Mouse (Mus musculus): Measurements from ENCODE around the gene Prr14.
"Not testable (repeated sequence)": the region's sequence is repeated elsewhere in the genome, so short reads cannot be mapped to it uniquely, and the experiment has no call there.

Prr14 gene

GRCm38 (mm10) chr7:127471646-127472010, 12.2 kb downstream of the Prr14 start:
- DNase-seq (ENCODE audit: low read depth, low spot score), result no peak

DNA sequence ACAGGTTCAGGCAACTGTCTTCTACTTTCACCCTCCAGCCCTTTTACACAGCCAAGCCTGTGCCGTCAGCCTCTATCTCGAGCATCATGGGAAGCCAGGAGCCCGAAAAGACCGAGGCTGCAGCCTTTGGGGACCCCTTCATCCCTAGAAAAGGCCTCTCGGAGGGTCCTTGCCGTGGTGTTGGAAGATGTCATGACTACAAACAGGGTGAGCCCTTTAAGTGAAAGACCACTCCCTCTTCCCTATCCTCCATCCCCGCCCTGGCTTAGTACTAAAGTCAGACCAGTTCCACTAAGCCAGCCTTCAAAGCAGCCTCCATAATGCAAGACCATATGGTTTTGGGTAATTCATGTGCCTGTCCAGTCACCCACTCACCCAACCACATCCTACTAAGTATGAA, 12.6 kb downstream of the Prr14 start:
- no peak for DNase-seq (ENCODE audit: low read depth, low spot score)

GRCm38 (mm10) chr7:127473705-127474104, 14.3 kb downstream of the Prr14 start:
- no peak for DNase-seq (ENCODE audit: low read depth, low spot score)

GRCm38 (mm10) chr7:127474378-127475070, 15.1 kb downstream of the Prr14 start:
- DNase-seq (ENCODE audit: low read depth, low spot score), result no peak

GRCm38 (mm10) chr7:127475186-127475740, 15.9 kb downstream of the Prr14 start:
- DNase-seq (ENCODE audit: low read depth, low spot score), result no peak

- DNase-seq (ENCODE audit: low read depth, low spot score), result no peak
Observed at GRCm38 (mm10) chr7:127476336-127476735, 16.9 kb downstream of the Prr14 start.

GRCm38 (mm10) chr7:127476855-127477254, 17.4 kb downstream of the Prr14 start:
- DNase-seq (ENCODE audit: low read depth, low spot score), result no peak

DNA sequence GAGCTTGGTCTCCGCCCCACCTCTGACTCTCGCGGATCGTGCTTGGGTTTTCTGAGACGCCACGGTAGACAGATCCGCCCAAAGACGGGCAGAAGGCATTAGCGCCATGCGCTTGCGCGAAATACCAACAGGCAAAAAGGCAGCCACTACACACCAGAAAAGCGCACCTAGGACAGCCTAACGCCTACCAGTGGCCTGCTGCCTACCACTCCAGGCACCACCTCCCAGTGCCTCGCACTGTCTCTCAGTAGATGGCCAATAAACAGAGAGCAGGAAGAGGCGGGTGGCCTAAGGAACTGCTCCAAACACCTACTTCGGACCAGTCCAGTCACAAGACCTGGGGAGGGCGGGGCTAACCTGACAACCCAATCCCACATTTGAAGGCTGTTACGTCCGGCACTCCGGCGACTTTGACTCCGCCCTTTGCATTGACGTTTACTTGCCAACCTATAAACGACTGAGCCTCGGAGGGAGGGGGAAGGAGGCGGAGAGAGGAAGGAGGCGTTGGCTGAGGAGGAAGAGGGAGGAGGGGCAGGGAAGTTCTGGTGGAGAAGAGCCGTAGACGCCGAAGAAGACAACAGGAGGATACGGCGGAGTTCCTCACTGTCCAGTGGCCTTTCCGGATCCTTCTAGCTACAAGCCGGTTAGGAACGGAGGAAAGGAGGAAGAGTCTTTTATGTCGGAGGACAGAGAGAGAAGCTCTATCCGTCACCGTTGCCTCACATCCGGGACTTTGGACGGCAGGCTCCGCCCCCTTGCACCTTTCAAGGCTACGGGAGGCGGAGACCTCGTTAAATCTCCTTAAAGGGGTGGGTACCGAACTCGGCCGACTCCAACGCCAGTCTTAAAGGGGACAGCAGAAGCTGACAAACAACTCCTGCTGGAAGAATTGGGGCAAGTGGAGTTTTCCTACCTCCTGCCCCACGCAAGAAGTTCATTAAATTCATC, 18.6 kb downstream of the Prr14 start:
- DNase-seq (ENCODE audit: low read depth, low spot score), result peak; percentile 99

GRCm38 (mm10) chr7:127478635-127479317, 19.4 kb downstream of the Prr14 start, which contains the start of gene Fbrs:
TSS of gene Fbrs (plus strand) at chr7:127479199.
- DNase-seq (ENCODE audit: low read depth, low spot score), result peak; percentile 96

DNA sequence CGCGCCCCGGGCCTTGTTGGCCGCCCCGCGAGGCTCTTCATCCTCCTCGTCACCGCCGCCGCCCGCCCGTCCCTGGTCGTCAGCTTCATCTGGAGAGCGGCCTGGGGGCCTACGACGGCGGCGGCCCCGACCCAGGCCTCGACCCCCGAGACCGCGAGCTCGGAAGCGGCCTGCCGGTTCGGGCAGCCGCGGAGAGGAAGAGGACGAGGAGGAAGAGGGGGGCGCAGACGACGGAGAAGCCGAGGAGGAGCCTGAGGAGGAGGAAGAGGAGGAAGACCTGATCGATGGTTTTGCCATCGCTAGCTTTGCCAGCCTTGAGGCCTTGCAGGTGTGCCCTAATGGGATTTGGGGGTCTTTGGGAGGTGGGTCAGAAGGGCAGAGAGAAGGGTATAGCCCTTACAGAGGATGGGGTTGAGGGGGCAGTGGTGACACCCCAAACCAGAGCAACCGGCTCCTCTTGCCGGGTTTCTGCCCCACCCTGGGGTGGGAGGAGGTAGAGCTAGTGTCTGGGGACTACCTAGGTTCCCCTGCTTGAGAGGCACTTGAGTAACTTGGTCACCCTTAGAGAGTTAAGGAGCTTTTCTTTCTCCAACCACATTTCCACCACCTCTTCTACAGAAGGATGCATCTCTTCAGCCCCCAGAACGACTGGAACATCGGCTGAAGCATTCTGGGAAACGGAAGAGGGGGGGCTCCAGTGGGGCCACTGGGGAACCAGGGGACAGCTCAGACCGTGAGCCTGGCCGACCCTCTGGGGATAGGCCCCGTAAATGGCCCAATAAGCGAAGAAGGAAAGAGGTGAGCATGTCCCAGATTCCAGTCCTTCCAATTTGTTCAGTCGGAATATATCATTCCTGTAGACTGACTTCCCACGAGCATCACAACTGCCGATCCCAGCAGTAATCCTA, 20.2 kb downstream of the Prr14 start:
- DNase-seq (ENCODE audit: low read depth, low spot score), result no peak

GRCm38 (mm10) chr7:127480321-127480720, 20.9 kb downstream of the Prr14 start:
- no peak for DNase-seq (ENCODE audit: low read depth, low spot score)

- no peak for DNase-seq (ENCODE audit: low read depth, low spot score)
Observed at GRCm38 (mm10) chr7:127485416-127485815, 26.0 kb downstream of the Prr14 start.

- not testable (repeated sequence) for DNase-seq (ENCODE audit: low read depth, low spot score)
Observed at GRCm38 (mm10) chr7:127488364-127488763, 29.0 kb downstream of the Prr14 start.

- no peak for DNase-seq (ENCODE audit: low read depth, low spot score)
Observed at GRCm38 (mm10) chr7:127489982-127490381, 30.6 kb downstream of the Prr14 start.

DNA sequence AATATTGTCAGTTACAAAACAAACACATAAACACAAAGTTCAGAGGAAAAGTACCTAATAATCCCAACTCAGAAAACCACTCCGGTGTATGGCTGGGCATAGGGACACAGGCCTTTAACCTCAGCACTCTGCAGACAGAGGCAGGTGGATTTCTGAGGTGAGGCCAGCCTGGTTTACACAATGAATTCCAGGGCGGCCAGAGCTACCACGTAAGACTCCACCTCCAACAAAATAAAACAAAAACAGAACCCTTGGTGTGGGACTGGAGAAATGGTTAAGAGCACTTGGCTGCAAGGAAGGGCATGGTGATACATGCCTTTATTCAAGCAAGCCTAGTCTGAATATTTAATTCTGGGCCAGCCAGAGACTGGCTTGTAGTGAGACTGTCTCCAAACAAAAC, 32.4 kb downstream of the Prr14 start:
- no peak for DNase-seq (ENCODE audit: low read depth, low spot score)

DNA sequence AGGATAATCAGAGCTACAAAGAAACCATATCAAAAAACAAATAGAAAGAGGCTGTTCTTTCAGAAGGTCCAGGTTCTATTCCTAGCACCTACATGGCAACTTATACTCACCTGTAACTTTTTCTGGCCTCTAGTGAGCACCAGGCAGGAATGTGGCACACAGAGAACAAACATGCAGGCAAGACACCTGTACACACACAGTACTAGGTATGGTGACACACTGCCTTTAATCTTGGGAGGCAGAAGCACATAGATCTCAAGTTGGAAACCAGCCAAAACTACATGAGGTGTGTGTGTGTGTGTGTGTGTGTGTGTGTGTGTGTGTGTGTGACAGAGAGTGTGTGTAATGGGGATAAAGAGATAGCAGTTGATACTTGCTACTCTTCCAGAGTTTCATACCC, 35.2 kb downstream of the Prr14 start:
- no peak for DNase-seq (ENCODE audit: low read depth, low spot score)

- DNase-seq (ENCODE audit: low read depth, low spot score), result no peak
Observed at GRCm38 (mm10) chr7:127497382-127497781, 38.0 kb downstream of the Prr14 start.

DNA sequence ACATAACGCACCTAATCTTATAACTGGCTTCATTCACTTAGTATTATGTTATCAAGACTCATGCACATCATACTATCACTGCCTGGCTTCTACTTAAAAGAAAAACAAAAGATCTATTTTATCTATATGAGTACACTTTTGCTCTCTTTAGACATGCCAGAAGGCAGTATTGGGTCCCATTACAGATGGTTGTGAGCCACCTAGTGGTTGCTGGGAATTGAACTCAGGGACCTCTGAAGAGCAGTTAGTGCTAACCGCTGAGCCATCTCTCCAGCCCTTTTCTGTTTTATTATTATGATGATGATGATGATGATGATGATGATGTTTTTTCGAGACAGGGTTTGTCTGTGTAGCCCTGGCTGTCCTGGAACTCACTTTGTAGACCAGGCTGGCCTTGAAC, 39.0 kb downstream of the Prr14 start:
- no peak for DNase-seq (ENCODE audit: low read depth, low spot score)

- no peak for DNase-seq (ENCODE audit: low read depth, low spot score)
Observed at GRCm38 (mm10) chr7:127508291-127508690, 48.9 kb downstream of the Prr14 start.

- not testable (repeated sequence) for DNase-seq (ENCODE audit: low read depth, low spot score)
Observed at GRCm38 (mm10) chr7:127509830-127510229, 50.4 kb downstream of the Prr14 start.

GRCm38 (mm10) chr7:127511241-127511640, 51.8 kb downstream of the Prr14 start:
- no peak for DNase-seq (ENCODE audit: low read depth, low spot score)
